Mouse (Mus musculus) spleen, postnatal 0 days (tissue): ENCODE data around the gene 4931428L18Rik. TPM values are rescaled to one million over a fixed set of nuclear protein-coding genes. Genes with fewer than 3 reads are reported as not detected.

ENCODE experiments used
- polyA plus RNA-seq: library from polyadenylated mRNA; unstranded; fragments of >200 nt; fragmentation: Nextera tagmentation; extraction: Ambion mirVana; gene quantifications from 2 replicates; pipeline ENCODE4 v1.2.1, GENCODE M21; 2015

The 4931428L18Rik gene
- polyA plus RNA-seq: 0.55 and 0.56 TPM in 2 replicates

DNA sequence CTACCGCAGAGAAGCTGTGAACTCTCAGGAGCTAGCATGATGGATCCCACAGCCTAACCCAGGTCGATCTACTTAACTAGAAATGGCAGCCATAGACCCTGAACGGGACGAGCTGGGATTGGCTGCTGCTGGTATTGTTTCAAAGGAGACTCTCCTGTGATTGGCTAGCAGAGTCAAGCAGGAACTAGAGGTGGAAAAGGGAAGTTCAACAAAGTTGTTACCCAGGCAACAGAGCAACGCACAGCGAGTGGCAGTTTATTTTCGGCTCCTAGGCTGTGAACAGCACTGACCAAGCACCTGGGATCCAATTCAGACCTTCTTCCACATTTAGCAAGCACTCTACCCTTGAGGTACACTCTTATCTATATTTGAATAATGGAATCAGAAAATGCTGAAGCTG lies at the start of gene 4931428L18Rik, which contains the start of gene Pih1d3:
4931428L18Rik (minus strand) TSS at position 121 of the 400 bp plus-strand sequence.
Pih1d3 (plus strand) TSS at position 275 of the 400 bp plus-strand sequence.

GRCm38 (mm10) chr1:31176101-31176500 lies 46.4 kb downstream of the 4931428L18Rik start, which contains the start of gene Lgsn:
TSS of gene Lgsn (plus strand) at chr1:31176401.

DNA sequence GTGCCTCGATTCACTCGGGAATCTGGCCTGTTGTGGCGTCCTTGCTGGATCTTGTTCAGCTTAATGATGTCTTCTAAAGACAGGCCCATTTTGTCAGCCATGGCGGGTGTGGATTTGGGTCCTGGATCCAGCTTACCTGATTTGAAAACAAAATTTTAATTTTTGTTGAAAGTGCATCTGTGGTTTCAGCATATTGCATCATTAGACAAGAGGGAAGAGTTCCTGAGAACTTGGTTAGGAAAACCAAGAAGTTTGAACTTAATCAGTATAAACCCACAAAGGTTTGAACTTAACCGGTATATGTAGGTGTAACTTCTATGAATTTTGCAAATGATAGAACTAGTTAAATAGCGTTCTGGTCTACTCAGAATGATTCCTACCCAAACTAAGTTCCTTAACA lies 244.6 kb downstream of the 4931428L18Rik start, which contains the start of gene AC153137.1:
AC153137.1 (minus strand) TSS at position 101 of the 400 bp plus-strand sequence.

Other genes starting within 250 kb of the 4931428L18Rik start
- gene AC153137.1, start 244.7 kb downstream of the 4931428L18Rik start, polyA plus RNA-seq: not detected in 2 replicates
- not detected in 2 replicates for gene Lgsn, start 46.3 kb downstream of the 4931428L18Rik start, polyA plus RNA-seq
- gene Pih1d3, start 154 bp upstream of the 4931428L18Rik start, polyA plus RNA-seq: not detected in 2 replicates